Mouse (Mus musculus) ES-Bruce4 (cell line): ENCODE data around the gene Klhdc2. TPM values are rescaled to one million over a fixed set of nuclear protein-coding genes. Genes with fewer than 3 reads are reported as not detected.

Experiments
- H3K27ac ChIP-seq: 2 replicates; pipeline ENCODE4 v1.5.1; 2012; ENCODE audit warnings: low read length, inconsistent platforms; ENCODE audit not compliant: insufficient read depth
- H3K27me3 ChIP-seq: 2 replicates; pipeline ENCODE4 v1.6.1; 2012; ENCODE audit warnings: mild to moderate bottlenecking, low read length, inconsistent platforms; ENCODE audit not compliant: control insufficient read depth, poor library complexity, insufficient read depth, severe bottlenecking
- H3K36me3 ChIP-seq: 2 replicates; pipeline ENCODE4 v1.6.1; 2012; ENCODE audit warnings: inconsistent platforms, mild to moderate bottlenecking, low read length, moderate library complexity; ENCODE audit not compliant: control insufficient read depth, poor library complexity, insufficient read depth, severe bottlenecking
- H3K4me1 ChIP-seq: one replicate; pipeline ENCODE4 v1.8.1; 2011; ENCODE audit warnings: low read length; ENCODE audit not compliant: control insufficient read depth, insufficient read depth
- H3K4me3 ChIP-seq: 2 replicates; pipeline ENCODE4 v1.5.1; 2011; ENCODE audit warnings: low read depth, mild to moderate bottlenecking, low read length
- H3K9ac ChIP-seq: 2 replicates; pipeline ENCODE4 v1.6.1; 2012; ENCODE audit warnings: low read depth, mild to moderate bottlenecking, inconsistent platforms; ENCODE audit not compliant: poor library complexity, severe bottlenecking
- H3K9me3 ChIP-seq: replicated peaks from 2 replicates; pipeline ENCODE4 v1.6.1; 2012; ENCODE audit warnings: mild to moderate bottlenecking, low read length, inconsistent platforms; ENCODE audit not compliant: control insufficient read depth, poor library complexity, insufficient read depth, severe bottlenecking
- CTCF ChIP-seq: IDR thresholded peaks from one replicate; pipeline ENCODE4 v1.8.1; 2011; ENCODE audit warnings: low read depth, low read length
- EP300 ChIP-seq: IDR thresholded peaks from 2 replicates; pipeline ENCODE4 v1.6.1; 2011; ENCODE audit warnings: low read depth, low read length; ENCODE audit not compliant: insufficient read depth
- POLR2A ChIP-seq: IDR thresholded peaks from one replicate; pipeline ENCODE4 v1.8.1; 2011; ENCODE audit warnings: low read length; ENCODE audit not compliant: insufficient read depth
- polyA plus RNA-seq: library from polyadenylated mRNA; stranded (reverse); fragments of >200 nt; gene quantifications from 2 replicates; pipeline ENCODE4 v1.2.4, GENCODE M21; 2011; ENCODE audit warnings: low read depth; ENCODE audit not compliant: missing spikeins, insufficient read depth, insufficient read length

The Klhdc2 gene
- polyA plus RNA-seq, 1 experiment = 68.2 TPM

GRCm38 (mm10) chr12:69333547-69333946 lies 37.1 kb downstream of the Klhdc2 start:
- Histone ChIP-seq H3K9me3 (no peaks in the 10 kb centered on the region), H3K4me3 (no peak overlapping the region), H3K36me3 (peaks cover 46% of the 10 kb centered on the region), H3K27ac (no peak overlapping the region), H3K27me3 (no peaks in the 10 kb centered on the region), H3K9ac (no peak overlapping the region), H3K4me1 (no peaks in the 10 kb centered on the region)
- TF ChIP-seq POLR2A (no peak), EP300 (no peak), CTCF (no peak)

- Histone ChIP-seq H3K27ac (no peak overlapping the region), H3K36me3 (peaks cover 57% of the 10 kb centered on the region), H3K4me1 (no peaks in the 10 kb centered on the region), H3K9me3 (no peaks in the 10 kb centered on the region), H3K27me3 (no peaks in the 10 kb centered on the region), H3K4me3 (no peak overlapping the region), H3K9ac (no peak overlapping the region)
- TF ChIP-seq EP300 (no peak), CTCF (no peak), POLR2A (no peak)
Measured at GRCm38 (mm10) chr12:69349928-69350327, 53.4 kb downstream of the Klhdc2 start.

DNA sequence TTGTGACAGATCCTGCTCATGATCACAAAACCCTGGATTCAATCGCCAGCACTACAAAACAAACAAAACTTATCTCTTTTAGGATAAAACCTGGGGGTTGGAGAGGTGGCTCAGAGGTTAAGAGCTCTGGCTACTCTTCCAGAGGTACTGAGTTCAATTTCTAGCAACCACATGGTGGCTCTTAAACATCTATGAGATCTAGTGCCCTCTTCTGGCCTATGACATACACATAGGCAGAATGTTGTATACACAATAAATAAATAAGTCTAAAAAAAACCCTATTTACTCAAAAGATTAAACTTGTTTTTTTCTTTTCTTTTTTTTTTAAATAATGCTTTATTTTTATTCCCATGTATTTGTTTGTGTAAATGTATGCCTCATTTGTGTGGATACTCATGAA lies 55.2 kb downstream of the Klhdc2 start:
- no peak overlapping the region for H3K4me3 ChIP-seq
- no peak overlapping the region for H3K27ac ChIP-seq
- peaks cover 48% of the 10 kb centered on the region for H3K36me3 ChIP-seq
- TF ChIP-seq CTCF = no peak
- no peak for TF ChIP-seq EP300
- TF ChIP-seq POLR2A = no peak
- no peaks in the 10 kb centered on the region for H3K27me3 ChIP-seq
- no peaks in the 10 kb centered on the region for H3K4me1 ChIP-seq
- H3K9ac ChIP-seq = no peak overlapping the region
- no peaks in the 10 kb centered on the region for H3K9me3 ChIP-seq

GRCm38 (mm10) chr12:69356546-69357299 lies 60.2 kb downstream of the Klhdc2 start, which contains the start of gene Nemf:
TSS of gene Nemf (minus strand) at chr12:69357165.
- Histone ChIP-seq H3K36me3 (peaks cover 20% of the 10 kb centered on the region), H3K9ac (peak within 1 kb of the TSS; percentile 96), H3K4me3 (peak within 1 kb of the TSS; percentile 99), H3K9me3 (no peaks in the 10 kb centered on the region), H3K27ac (no peak within 1 kb of the TSS), H3K27me3 (no peaks in the 10 kb centered on the region), H3K4me1 (no peaks in the 10 kb centered on the region)
- TF ChIP-seq POLR2A (peak; percentile 93), EP300 (no peak), CTCF (no peak)

- no peaks in the 10 kb centered on the region for H3K4me1 ChIP-seq
- H3K9ac ChIP-seq = peak overlapping the region; percentile 96
- no peaks in the 10 kb centered on the region for H3K27me3 ChIP-seq
- TF ChIP-seq CTCF = no peak
- no peak for TF ChIP-seq EP300
- no peak for TF ChIP-seq POLR2A
- H3K9me3 ChIP-seq = no peaks in the 10 kb centered on the region
- H3K36me3 ChIP-seq = peaks cover 19% of the 10 kb centered on the region
- H3K27ac ChIP-seq = no peak overlapping the region
- H3K4me3 ChIP-seq = peak overlapping the region; percentile 99
Measured at GRCm38 (mm10) chr12:69357300-69357646, 60.8 kb downstream of the Klhdc2 start.

Other genes with a start within 250 kb of the Klhdc2 start
- gene Rps29, start 137.5 kb upstream of the Klhdc2 start, polyA plus RNA-seq = 1,335 and 1,350 TPM in 2 replicates
- 7.5 and 10.3 TPM in 2 replicates for gene Lrr1, start 127.9 kb upstream of the Klhdc2 start, polyA plus RNA-seq
- gene Rpl36al, start 112.6 kb upstream of the Klhdc2 start, polyA plus RNA-seq = 699 and 714 TPM in 2 replicates
- gene Mgat2, start 112.5 kb upstream of the Klhdc2 start, polyA plus RNA-seq = 23.9 and 24.8 TPM in 2 replicates
- 15.1 and 15.4 TPM in 2 replicates for gene Gm49383, start 99.6 kb upstream of the Klhdc2 start, polyA plus RNA-seq
- gene Dnaaf2, start 98.3 kb upstream of the Klhdc2 start, polyA plus RNA-seq = 3.7 and 4.6 TPM in 2 replicates
- 27.7 and 32.7 TPM in 2 replicates for gene Gm49384, start 92.4 kb upstream of the Klhdc2 start, polyA plus RNA-seq
- 26.6 and 27.8 TPM in 2 replicates for gene Pole2, start 68.5 kb upstream of the Klhdc2 start, polyA plus RNA-seq
- gene Klhdc1, start 55.5 kb upstream of the Klhdc2 start, polyA plus RNA-seq = 2.0 and 3.3 TPM in 2 replicates
- 75.0 and 79.1 TPM in 2 replicates for gene Nemf, start 60.5 kb downstream of the Klhdc2 start, polyA plus RNA-seq
- 78.0 and 86.6 TPM in 2 replicates for gene Arf6, start 75.5 kb downstream of the Klhdc2 start, polyA plus RNA-seq
- not detected in 2 replicates for gene Gm9887, start 75.8 kb downstream of the Klhdc2 start, polyA plus RNA-seq